Mouse (Mus musculus): ENCODE measurements around the gene Jmjd7. TPM values are rescaled to one million over a fixed set of nuclear protein-coding genes. Genes with fewer than 3 reads are reported as not detected.

Gene Jmjd7
- polyA plus RNA-seq, 1 experiment from 2014 or later = 20.3 TPM

DNA sequence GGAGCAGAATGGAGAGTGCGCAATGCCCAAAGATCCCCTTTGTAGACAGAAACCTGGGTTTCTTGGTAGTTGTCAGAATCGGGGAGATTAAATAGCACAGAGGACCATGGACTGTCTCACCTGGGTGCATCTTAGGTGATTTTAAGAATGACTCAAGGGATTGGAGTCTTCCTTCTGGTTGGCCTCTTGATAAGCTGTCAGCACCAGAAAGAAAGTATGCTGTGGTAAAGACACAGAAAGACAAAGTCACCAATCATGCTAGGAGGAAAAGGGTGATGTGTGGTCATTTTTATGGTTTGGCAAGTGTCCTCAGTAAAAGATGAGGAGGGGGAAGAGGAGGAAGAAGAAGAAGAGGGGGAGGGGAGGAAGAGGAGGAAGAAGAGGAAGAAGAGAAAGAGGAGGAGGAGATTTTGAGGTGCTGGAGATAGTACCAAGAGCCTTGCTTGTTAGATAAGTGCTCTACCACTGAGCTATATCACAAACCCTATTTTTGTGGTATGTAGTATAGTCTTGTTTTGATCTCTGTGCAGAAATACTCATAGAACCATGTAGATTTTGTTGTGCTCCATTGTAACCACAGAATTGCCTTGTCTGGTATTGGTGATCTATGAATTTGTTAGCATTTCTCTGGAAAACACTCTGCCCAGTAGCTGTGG is 13.3 kb upstream of the Jmjd7 start:
- peaks cover 57% of the 10 kb centered on the region for H3K36me3 ChIP-seq
- no peak overlapping the region for H3K9ac ChIP-seq (replicated peaks)
- no peaks in the 10 kb centered on the region for H3K9me3 ChIP-seq (replicated peaks)
- H3K27ac ChIP-seq (replicated peaks) = no peak overlapping the region
- WGBS = 94% methylated on average over 2 of the region's 2 CpGs
- H3K4me1 ChIP-seq = no peaks in the 10 kb centered on the region
- H3K4me3 ChIP-seq (replicated peaks) = no peak overlapping the region
- H3K27me3 ChIP-seq (replicated peaks) = no peaks in the 10 kb centered on the region
- ATAC-seq (ENCODE audit: low FRiP score) = no peak
- H3K4me2 ChIP-seq = no peak overlapping the region

- Histone ChIP-seq H3K27ac (replicated peaks) (no peak overlapping the region), H3K9ac (replicated peaks) (no peak overlapping the region), H3K9me3 (replicated peaks) (no peaks in the 10 kb centered on the region), H3K4me1 (no peaks in the 10 kb centered on the region), H3K4me3 (replicated peaks) (no peak overlapping the region), H3K4me2 (no peak overlapping the region), H3K36me3 (peaks cover 76% of the 10 kb centered on the region), H3K27me3 (replicated peaks) (no peaks in the 10 kb centered on the region)
- WGBS = 94% methylated on average over 4 of the region's 4 CpGs
- no peak for ATAC-seq (ENCODE audit: low FRiP score)
These were observed 11.4 kb upstream of the Jmjd7 start for GRCm38 (mm10) chr2:120015882-120016281.

DNA sequence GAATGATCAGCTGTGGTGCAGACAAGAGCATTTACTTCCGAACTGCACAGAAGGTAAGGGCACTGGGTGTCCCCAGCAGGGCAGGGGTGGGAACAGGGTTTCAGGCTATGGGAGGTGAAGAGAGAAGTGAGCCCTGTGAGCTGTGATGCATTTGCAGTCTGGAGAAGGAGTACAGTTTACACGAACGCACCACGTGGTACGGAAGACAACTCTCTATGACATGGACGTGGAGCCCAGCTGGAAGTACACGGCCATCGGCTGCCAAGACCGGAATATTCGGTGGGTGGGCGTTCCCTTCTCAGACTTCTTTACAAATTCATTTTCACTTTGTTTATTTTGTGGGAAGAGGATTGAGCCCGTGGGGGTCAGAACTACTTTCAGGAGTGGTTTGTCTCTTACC is 9.7 kb upstream of the Jmjd7 start:
- H3K36me3 ChIP-seq = peaks cover 90% of the 10 kb centered on the region
- WGBS = 94% methylated on average over 12 of the region's 12 CpGs
- H3K4me2 ChIP-seq = no peak overlapping the region
- H3K27me3 ChIP-seq (replicated peaks) = no peaks in the 10 kb centered on the region
- no peak overlapping the region for H3K27ac ChIP-seq (replicated peaks)
- ATAC-seq (ENCODE audit: low FRiP score) = no peak
- no peaks in the 10 kb centered on the region for H3K4me1 ChIP-seq
- no peak overlapping the region for H3K4me3 ChIP-seq (replicated peaks)
- no peaks in the 10 kb centered on the region for H3K9me3 ChIP-seq (replicated peaks)
- no peak overlapping the region for H3K9ac ChIP-seq (replicated peaks)

DNA sequence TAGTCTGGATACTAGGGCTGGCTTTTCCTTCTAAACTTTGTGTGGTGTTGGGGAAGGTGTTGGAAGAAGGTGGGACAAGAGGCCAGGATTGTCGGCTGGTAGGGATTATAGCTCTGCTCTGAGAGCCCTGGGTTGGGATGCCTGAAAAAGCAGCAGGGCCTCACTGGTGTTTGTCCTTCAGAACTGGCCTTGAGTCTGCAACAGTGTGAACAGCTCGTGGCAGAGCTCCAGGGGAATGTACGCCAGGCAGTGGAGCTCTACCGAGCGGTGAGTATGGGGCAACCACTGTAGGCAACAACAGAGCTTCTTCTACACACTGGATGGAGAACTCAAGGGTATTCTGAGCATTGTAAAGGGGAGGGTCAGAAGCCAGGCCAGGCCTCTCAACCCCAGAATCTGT is 2.9 kb upstream of the Jmjd7 start:
- Histone ChIP-seq H3K36me3 (peaks cover 65% of the 10 kb centered on the region), H3K27me3 (replicated peaks) (no peaks in the 10 kb centered on the region), H3K4me2 (no peak overlapping the region), H3K9ac (replicated peaks) (no peak overlapping the region), H3K4me1 (peaks cover 19% of the 10 kb centered on the region), H3K4me3 (replicated peaks) (no peak overlapping the region), H3K9me3 (replicated peaks) (no peaks in the 10 kb centered on the region), H3K27ac (replicated peaks) (no peak overlapping the region)
- no peak for ATAC-seq (ENCODE audit: low FRiP score)
- 88% methylated on average over 5 of the region's 5 CpGs for WGBS

DNA sequence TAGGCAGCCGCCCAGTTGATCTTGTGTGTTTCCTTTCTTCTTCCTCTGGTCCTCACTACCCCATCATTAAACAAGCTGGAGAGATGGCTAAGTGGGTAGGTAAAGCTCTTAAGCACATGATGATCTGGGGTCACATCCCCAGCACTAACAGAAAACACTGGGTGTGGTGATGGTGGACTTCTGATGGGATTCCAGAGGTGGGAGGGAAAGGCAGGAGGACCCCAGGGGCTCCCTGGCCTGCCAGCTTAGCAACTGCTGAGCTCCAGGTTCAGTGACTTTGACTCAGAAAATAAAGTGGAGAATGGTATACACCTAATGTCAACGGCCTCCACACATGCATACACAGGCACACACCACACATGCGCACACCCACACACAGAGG is 658 bp downstream of the Jmjd7 start:
- H3K9me3 ChIP-seq (replicated peaks) = no peaks in the 10 kb centered on the region
- peak overlapping the region; percentile 83 for H3K4me3 ChIP-seq (replicated peaks)
- H3K9ac ChIP-seq (replicated peaks) = peak overlapping the region; percentile 86
- H3K36me3 ChIP-seq = peaks cover 45% of the 10 kb centered on the region
- H3K4me1 ChIP-seq = peaks cover 22% of the 10 kb centered on the region
- WGBS = 49% methylated on average over 3 of the region's 3 CpGs
- H3K4me2 ChIP-seq = peak overlapping the region; percentile 79
- H3K27ac ChIP-seq (replicated peaks) = peak overlapping the region; percentile 95
- H3K27me3 ChIP-seq (replicated peaks) = no peaks in the 10 kb centered on the region
- peak; percentile 39 for ATAC-seq (ENCODE audit: low FRiP score)

DNA sequence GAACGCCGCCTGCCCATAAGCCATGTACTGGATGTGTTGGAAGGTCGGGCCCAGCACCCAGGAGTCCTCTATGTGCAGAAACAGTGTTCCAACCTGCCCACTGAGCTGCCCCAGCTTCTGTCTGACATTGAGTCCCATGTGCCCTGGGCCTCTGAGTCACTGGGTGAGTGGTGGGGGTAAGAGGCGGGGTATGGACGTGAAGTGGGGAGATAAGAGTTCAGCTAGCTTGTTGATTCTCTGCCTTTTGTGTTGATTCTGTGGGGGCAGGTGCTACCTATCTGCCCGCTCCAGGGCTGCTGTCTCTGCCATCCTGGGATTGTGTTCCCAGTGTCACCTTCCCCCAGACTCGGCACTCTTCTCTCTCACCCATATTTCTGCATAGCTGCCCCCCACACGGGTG is 3.1 kb downstream of the Jmjd7 start:
- H3K27me3 ChIP-seq (replicated peaks) = no peaks in the 10 kb centered on the region
- no peak overlapping the region for H3K4me3 ChIP-seq (replicated peaks)
- H3K9me3 ChIP-seq (replicated peaks) = no peaks in the 10 kb centered on the region
- no peak overlapping the region for H3K4me2 ChIP-seq
- 94% methylated on average over 8 of the region's 8 CpGs for WGBS
- no peak for ATAC-seq (ENCODE audit: low FRiP score)
- H3K9ac ChIP-seq (replicated peaks) = no peak overlapping the region
- peaks cover 32% of the 10 kb centered on the region for H3K36me3 ChIP-seq
- H3K27ac ChIP-seq (replicated peaks) = no peak overlapping the region
- H3K4me1 ChIP-seq = peaks cover 22% of the 10 kb centered on the region

GRCm38 (mm10) chr2:120032726-120033467 is 5.6 kb downstream of the Jmjd7 start, which contains the start of gene Pla2g4b:
Gene Pla2g4b (plus strand): TSS chr2:120033417.
- H3K9ac ChIP-seq (replicated peaks) = no peak within 1 kb of the TSS
- H3K9me3 ChIP-seq (replicated peaks) = no peaks in the 10 kb centered on the region
- WGBS = 94% methylated on average over 12 of the region's 12 CpGs
- H3K4me1 ChIP-seq = peaks cover 16% of the 10 kb centered on the region
- peaks cover 51% of the 10 kb centered on the region for H3K36me3 ChIP-seq
- H3K27me3 ChIP-seq (replicated peaks) = no peaks in the 10 kb centered on the region
- ATAC-seq (ENCODE audit: low FRiP score) = no peak
- no peak within 1 kb of the TSS for H3K4me3 ChIP-seq (replicated peaks)
- H3K27ac ChIP-seq (replicated peaks) = no peak within 1 kb of the TSS
- H3K4me2 ChIP-seq = no peak within 1 kb of the TSS

DNA sequence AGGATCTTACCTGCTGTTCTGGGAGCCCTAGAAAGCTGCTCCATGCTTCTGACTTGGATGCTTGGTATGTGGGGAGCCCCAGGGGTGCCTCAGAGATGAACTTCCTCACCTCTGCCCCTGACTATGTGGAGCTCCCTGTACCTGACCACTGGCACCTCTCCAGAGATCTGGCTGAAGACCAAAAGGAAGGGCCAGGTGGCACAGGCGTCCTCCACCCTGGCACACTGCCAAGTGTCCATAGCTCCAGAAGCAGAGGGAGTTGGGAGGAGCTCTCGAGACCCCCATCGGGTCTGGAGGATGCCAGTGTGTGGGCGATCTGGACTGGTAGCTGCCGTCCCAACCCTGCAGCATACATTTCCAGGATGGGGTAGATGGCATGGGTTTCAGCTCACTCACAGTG is 6.4 kb downstream of the Jmjd7 start:
- 77% methylated on average over 5 of the region's 5 CpGs for WGBS
- no peak overlapping the region for H3K9ac ChIP-seq (replicated peaks)
- H3K27ac ChIP-seq (replicated peaks) = no peak overlapping the region
- no peaks in the 10 kb centered on the region for H3K27me3 ChIP-seq (replicated peaks)
- H3K36me3 ChIP-seq = peaks cover 59% of the 10 kb centered on the region
- H3K4me2 ChIP-seq = no peak overlapping the region
- H3K4me1 ChIP-seq = peaks cover 8% of the 10 kb centered on the region
- H3K4me3 ChIP-seq (replicated peaks) = no peak overlapping the region
- ATAC-seq (ENCODE audit: low FRiP score) = no peak
- H3K9me3 ChIP-seq (replicated peaks) = no peaks in the 10 kb centered on the region

- no peak overlapping the region for H3K4me3 ChIP-seq (replicated peaks)
- H3K27me3 ChIP-seq (replicated peaks) = no peaks in the 10 kb centered on the region
- no peaks in the 10 kb centered on the region for H3K4me1 ChIP-seq
- H3K9ac ChIP-seq (replicated peaks) = no peak overlapping the region
- peaks cover 85% of the 10 kb centered on the region for H3K36me3 ChIP-seq
- no peak for ATAC-seq (ENCODE audit: low FRiP score)
- no peak overlapping the region for H3K4me2 ChIP-seq
- H3K9me3 ChIP-seq (replicated peaks) = no peaks in the 10 kb centered on the region
- no peak overlapping the region for H3K27ac ChIP-seq (replicated peaks)
- 90% methylated on average over 9 of the region's 9 CpGs for WGBS
These were observed 10.5 kb downstream of the Jmjd7 start for GRCm38 (mm10) chr2:120037744-120038143.

GRCm38 (mm10) chr2:120040991-120041390 is 13.7 kb downstream of the Jmjd7 start:
- 89% methylated on average over 5 of the region's 5 CpGs for WGBS
- no peaks in the 10 kb centered on the region for H3K9me3 ChIP-seq (replicated peaks)
- H3K4me2 ChIP-seq = no peak overlapping the region
- H3K27me3 ChIP-seq (replicated peaks) = no peaks in the 10 kb centered on the region
- peaks cover 66% of the 10 kb centered on the region for H3K36me3 ChIP-seq
- H3K4me3 ChIP-seq (replicated peaks) = no peak overlapping the region
- ATAC-seq (ENCODE audit: low FRiP score) = no peak
- H3K4me1 ChIP-seq = no peaks in the 10 kb centered on the region
- no peak overlapping the region for H3K9ac ChIP-seq (replicated peaks)
- H3K27ac ChIP-seq (replicated peaks) = no peak overlapping the region

DNA sequence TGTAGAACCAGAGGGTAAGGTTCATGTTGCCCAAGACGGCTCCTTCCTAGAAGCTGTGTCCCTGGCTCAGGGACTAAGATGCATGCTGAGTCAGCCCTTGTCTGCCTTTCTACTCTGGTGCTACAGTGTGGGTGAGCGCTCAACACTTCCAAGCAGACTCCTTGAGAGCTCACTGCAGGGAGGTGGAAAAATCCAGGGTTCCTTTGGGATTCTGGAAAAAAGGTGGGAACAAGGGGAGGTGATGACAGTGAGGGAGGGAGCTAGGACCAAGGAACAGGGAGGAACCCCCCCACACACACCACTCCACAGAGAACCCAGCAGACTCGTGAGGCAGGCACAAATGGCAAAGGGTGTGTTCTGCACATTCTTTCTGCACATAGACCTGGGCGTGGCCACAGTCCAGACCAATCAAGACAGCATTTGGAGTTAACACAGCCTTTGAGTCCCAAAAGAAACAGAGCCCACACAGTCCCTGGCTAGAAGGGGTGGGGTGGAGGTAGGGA is 16.9 kb downstream of the Jmjd7 start:
- Histone ChIP-seq H3K9me3 (replicated peaks) (no peaks in the 10 kb centered on the region), H3K4me2 (no peak overlapping the region), H3K4me3 (replicated peaks) (no peak overlapping the region), H3K4me1 (no peaks in the 10 kb centered on the region), H3K9ac (replicated peaks) (no peak overlapping the region), H3K27ac (replicated peaks) (no peak overlapping the region), H3K27me3 (replicated peaks) (no peaks in the 10 kb centered on the region), H3K36me3 (peaks cover 35% of the 10 kb centered on the region)
- 53% methylated on average over 4 of the region's 4 CpGs for WGBS
- no peak for ATAC-seq (ENCODE audit: low FRiP score)

GRCm38 (mm10) chr2:120044676-120045075 is 17.4 kb downstream of the Jmjd7 start:
- ATAC-seq (ENCODE audit: low FRiP score) = no peak
- Histone ChIP-seq H3K4me1 (no peaks in the 10 kb centered on the region), H3K4me3 (replicated peaks) (no peak overlapping the region), H3K4me2 (no peak overlapping the region), H3K27me3 (replicated peaks) (no peaks in the 10 kb centered on the region), H3K36me3 (peaks cover 30% of the 10 kb centered on the region), H3K9ac (replicated peaks) (no peak overlapping the region), H3K9me3 (replicated peaks) (no peaks in the 10 kb centered on the region), H3K27ac (replicated peaks) (no peak overlapping the region)
- WGBS = 55% methylated on average over 3 of the region's 3 CpGs

Data from neural tube, embryonic 15.5 days (tissue).